Mouse (Mus musculus): ENCODE measurements around the gene Nt5m. TPM values are rescaled to one million over a fixed set of nuclear protein-coding genes. Genes with fewer than 3 reads are reported as not detected.
A peak's percentile ranks its signal among the peaks of the same experiment; 100 is the strongest.
"Not testable (repeated sequence)": the region's sequence is repeated elsewhere in the genome, so short reads cannot be mapped to it uniquely, and the experiment has no call there.

The Nt5m gene
- polyA plus RNA-seq, 1 experiment from 2014 or later = 47.6 TPM

DNA sequence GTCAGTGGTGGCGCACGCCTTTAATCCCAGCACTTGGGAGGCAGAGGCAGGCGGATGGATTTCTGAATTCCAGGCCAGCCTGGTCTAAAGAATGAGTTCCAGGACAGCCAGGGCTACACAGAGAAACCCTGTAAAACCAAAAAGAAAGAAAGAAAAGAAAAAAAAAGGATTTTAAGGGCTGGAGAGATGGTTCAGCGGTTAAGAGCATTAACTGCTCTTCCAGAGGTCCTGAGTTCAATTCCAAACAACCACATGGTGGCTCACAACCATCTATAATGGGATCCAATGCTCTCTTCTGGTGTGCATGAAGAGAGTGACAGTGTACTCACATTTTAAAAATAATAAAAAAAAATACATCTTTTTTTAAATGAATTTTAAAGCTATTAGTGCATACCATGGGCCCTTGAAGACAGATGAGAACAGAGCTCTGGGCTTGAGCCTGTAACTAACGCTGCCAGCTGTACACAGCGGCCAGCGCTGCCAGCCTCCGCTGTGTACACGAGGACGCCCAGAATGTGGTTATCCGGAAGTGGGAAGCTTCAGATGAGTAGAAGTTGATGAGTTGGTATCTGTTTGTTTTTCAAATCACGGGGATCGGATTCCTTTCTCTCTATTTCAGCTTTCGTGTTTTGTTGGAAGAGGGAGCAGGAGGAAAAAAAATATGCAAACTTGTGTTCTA is 28.6 kb upstream of the Nt5m start:
- WGBS = 60% methylated on average over 14 of the region's 14 CpGs
- ATAC-seq (ENCODE audit: low FRiP score, low read depth) = no peak
- peak overlapping the region; percentile 73 for H3K4me2 ChIP-seq (replicated peaks)

DNA sequence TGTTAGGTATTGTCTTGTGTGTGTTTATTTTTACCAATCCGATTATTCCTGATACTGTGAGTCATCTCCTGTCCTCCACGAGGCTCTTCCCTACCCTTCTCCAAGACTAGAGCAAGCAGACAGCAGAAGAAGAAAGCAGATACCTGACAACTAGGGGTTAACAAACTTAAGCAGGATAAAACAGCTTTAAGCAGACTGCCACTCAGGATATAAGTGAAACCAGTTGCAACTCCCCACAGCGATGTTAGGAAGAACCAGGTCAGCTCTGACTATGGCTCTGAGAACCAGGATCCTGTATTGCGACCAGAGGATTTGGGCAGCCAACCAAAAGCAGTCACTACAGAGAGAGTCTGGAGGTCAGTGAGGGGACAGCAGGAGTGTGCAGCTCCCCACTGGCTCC is 28.0 kb upstream of the Nt5m start:
- H3K4me1 ChIP-seq = peaks cover 14% of the 10 kb centered on the region
- H3K27ac ChIP-seq (replicated peaks) = no peak overlapping the region
- H3K9ac ChIP-seq (replicated peaks) = no peak overlapping the region
- no peak for ATAC-seq (ENCODE audit: low FRiP score, low read depth)
- H3K9me3 ChIP-seq = no peaks in the 10 kb centered on the region
- H3K36me3 ChIP-seq = peaks cover 20% of the 10 kb centered on the region
- H3K4me3 ChIP-seq = no peak overlapping the region
- no peaks in the 10 kb centered on the region for H3K27me3 ChIP-seq
- H3K4me2 ChIP-seq (replicated peaks) = no peak overlapping the region
- WGBS = 73% methylated on average over 4 of the region's 4 CpGs

More for the DNA sequence above, 28.6 kb upstream of the Nt5m start:
- Histone ChIP-seq H3K27ac (replicated peaks) (peak overlapping the region; percentile 98), H3K9ac (replicated peaks) (peak overlapping the region; percentile 81), H3K4me3 (peak overlapping the region; percentile 82), H3K36me3 (peaks cover 21% of the 10 kb centered on the region), H3K4me1 (peaks cover 14% of the 10 kb centered on the region), H3K27me3 (no peaks in the 10 kb centered on the region), H3K9me3 (no peaks in the 10 kb centered on the region)

DNA sequence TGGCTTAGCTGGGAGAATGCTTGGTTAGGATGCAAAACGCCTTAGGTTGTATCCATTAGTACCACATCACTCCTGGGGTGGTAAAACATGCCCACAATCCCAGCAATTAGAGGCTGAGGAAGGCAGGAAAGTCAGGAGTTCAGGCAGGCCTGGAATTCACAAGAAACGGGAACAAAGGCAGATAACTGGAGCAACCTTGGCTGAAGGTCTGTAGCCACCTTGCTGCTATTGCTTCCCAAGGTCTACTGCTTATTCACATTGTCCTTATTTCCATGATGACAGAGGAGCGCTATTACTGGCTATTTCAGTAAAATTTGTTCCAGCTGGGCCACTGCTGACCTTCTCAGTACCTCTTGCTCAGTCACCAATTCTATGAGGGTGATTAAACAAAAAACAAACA is 26.0 kb upstream of the Nt5m start:
- ATAC-seq (ENCODE audit: low FRiP score, low read depth) = no peak
- Histone ChIP-seq H3K9me3 (no peaks in the 10 kb centered on the region), H3K9ac (replicated peaks) (no peak overlapping the region), H3K27ac (replicated peaks) (no peak overlapping the region), H3K36me3 (peaks cover 26% of the 10 kb centered on the region), H3K4me3 (no peak overlapping the region), H3K27me3 (no peaks in the 10 kb centered on the region), H3K4me2 (replicated peaks) (no peak overlapping the region), H3K4me1 (peaks cover 14% of the 10 kb centered on the region)
- WGBS = 74% methylated on average over 3 of the region's 3 CpGs

GRCm38 (mm10) chr11:59814311-59814710 is 24.9 kb upstream of the Nt5m start:
- no peak overlapping the region for H3K4me3 ChIP-seq
- H3K9ac ChIP-seq (replicated peaks) = no peak overlapping the region
- no peak for ATAC-seq (ENCODE audit: low FRiP score, low read depth)
- H3K27me3 ChIP-seq = no peaks in the 10 kb centered on the region
- whole genome bisulfite sequencing = 90% methylated on average over 1 of the region's 1 CpGs
- no peaks in the 10 kb centered on the region for H3K9me3 ChIP-seq
- H3K4me1 ChIP-seq = 0 out of 2 replicates have a peak, but pooled peaks cover 4% of the 10 kb centered on the region
- H3K36me3 ChIP-seq = peaks cover 36% of the 10 kb centered on the region
- H3K4me2 ChIP-seq (replicated peaks) = no peak overlapping the region
- no peak overlapping the region for H3K27ac ChIP-seq (replicated peaks)

DNA sequence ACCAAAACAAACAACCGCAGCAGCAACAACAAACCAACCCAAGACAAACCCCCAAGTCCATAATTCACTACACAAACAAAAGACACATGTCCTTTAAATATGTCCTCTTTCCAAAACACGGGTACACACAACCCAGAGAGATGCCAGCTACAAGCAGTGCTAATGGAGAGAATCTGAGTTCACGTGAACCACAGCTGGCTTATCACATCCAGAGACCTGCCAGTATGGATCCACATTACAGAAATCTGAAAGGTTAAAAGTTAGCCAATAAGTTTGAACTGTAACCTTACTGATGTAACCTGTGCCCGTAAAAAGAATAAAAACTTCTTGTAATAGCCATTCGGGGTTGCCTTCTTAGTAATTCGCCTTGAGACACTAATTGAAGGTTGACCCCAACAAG is 24.3 kb upstream of the Nt5m start:
- Histone ChIP-seq H3K4me1 (0 out of 2 replicates have a peak, but pooled peaks cover 2% of the 10 kb centered on the region), H3K4me3 (no peak overlapping the region), H3K9me3 (no peaks in the 10 kb centered on the region), H3K36me3 (peaks cover 42% of the 10 kb centered on the region), H3K4me2 (replicated peaks) (no peak overlapping the region), H3K9ac (replicated peaks) (no peak overlapping the region), H3K27ac (replicated peaks) (no peak overlapping the region), H3K27me3 (no peaks in the 10 kb centered on the region)
- no peak for ATAC-seq (ENCODE audit: low FRiP score, low read depth)
- 94% methylated on average over 6 of the region's 6 CpGs for WGBS

DNA sequence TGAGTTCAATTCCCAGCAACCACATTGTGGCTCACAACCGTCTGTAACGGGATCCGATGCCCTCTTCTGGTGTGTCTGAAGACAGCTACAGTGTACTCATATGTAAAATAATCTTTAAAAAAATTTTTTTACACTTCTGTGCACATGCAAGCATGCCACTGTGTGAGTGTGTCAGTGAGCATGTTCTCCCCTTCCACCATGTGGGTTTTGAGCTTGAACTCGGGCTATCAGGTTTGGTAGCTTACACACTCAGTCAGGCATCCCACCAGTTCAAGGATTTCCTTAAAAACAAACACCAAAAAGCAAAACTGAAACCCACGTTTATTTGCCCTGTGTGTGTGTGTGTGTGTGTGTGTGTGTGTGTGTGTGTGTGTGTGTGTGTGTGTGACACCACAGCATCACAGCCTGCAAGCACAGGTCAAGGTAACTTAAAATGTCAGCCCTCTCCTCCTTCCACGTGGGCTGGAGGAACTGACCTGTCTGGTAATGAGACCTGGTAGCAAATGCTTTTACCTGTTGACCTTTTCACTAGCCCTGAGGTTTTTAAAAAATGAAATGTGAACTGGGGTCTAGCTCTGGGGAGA is 23.7 kb upstream of the Nt5m start:
- H3K4me1 ChIP-seq = 0 out of 2 replicates have a peak, but pooled peaks cover 2% of the 10 kb centered on the region
- no peak overlapping the region for H3K4me2 ChIP-seq (replicated peaks)
- WGBS = 83% methylated on average over 6 of the region's 6 CpGs
- no peak for ATAC-seq (ENCODE audit: low FRiP score, low read depth)
- no peak overlapping the region for H3K9ac ChIP-seq (replicated peaks)
- H3K36me3 ChIP-seq = peaks cover 48% of the 10 kb centered on the region
- H3K27me3 ChIP-seq = no peaks in the 10 kb centered on the region
- no peak overlapping the region for H3K27ac ChIP-seq (replicated peaks)
- H3K4me3 ChIP-seq = no peak overlapping the region
- H3K9me3 ChIP-seq = no peaks in the 10 kb centered on the region

DNA sequence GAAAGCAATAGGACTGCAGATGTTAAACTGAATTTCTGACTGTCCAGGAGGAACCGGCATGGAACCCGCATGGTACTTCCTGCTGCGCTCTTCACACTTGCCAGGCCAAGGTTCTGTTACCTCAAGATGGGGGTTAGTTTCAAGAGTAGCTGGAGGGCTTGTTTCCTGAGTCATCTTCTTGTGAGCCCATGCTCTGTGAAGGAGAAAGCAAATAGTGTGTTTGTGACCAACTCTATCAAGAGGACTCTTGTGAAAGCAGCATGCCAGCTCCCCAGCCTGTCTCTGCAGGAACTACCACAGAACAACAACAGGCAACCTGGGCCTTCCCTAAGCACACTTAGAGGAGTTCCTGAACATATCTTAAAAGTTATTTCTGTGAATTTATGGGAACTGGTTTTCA is 21.3 kb upstream of the Nt5m start:
- H3K4me1 ChIP-seq = no peaks in the 10 kb centered on the region
- H3K9ac ChIP-seq (replicated peaks) = no peak overlapping the region
- H3K4me3 ChIP-seq = no peak overlapping the region
- H3K36me3 ChIP-seq = peaks cover 70% of the 10 kb centered on the region
- no peaks in the 10 kb centered on the region for H3K9me3 ChIP-seq
- 92% methylated on average over 3 of the region's 3 CpGs for WGBS
- no peak overlapping the region for H3K27ac ChIP-seq (replicated peaks)
- H3K27me3 ChIP-seq = no peaks in the 10 kb centered on the region
- no peak for ATAC-seq (ENCODE audit: low FRiP score, low read depth)
- H3K4me2 ChIP-seq (replicated peaks) = no peak overlapping the region

DNA sequence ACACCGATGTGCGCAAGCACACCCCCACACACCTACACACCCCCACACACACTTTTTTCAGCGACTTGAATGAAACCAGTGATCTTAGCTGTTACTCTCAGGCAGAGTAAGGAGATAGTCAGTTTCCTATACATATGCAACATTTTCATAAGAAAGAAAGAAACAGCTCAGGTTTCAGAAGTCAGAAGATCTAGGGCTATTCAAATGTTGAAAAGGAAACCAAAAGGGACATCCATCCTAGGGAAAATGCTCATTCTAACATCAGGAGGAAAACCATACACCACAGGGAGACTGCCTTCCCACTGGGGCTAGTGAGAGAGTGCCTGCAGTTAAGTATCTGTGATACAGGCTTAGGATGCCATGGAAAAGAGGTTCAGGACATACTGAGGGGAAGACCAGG is 17.6 kb upstream of the Nt5m start:
- no peaks in the 10 kb centered on the region for H3K27me3 ChIP-seq
- WGBS = 92% methylated on average over 3 of the region's 3 CpGs
- H3K27ac ChIP-seq (replicated peaks) = no peak overlapping the region
- ATAC-seq (ENCODE audit: low FRiP score, low read depth) = no peak
- no peak overlapping the region for H3K9ac ChIP-seq (replicated peaks)
- no peaks in the 10 kb centered on the region for H3K4me1 ChIP-seq
- no peaks in the 10 kb centered on the region for H3K9me3 ChIP-seq
- H3K36me3 ChIP-seq = peaks cover 98% of the 10 kb centered on the region
- no peak overlapping the region for H3K4me2 ChIP-seq (replicated peaks)
- H3K4me3 ChIP-seq = no peak overlapping the region

GRCm38 (mm10) chr11:59837789-59838188 is 1.5 kb upstream of the Nt5m start:
- not testable (repeated sequence) for H3K9ac ChIP-seq (replicated peaks); H3K9me3 ChIP-seq; ATAC-seq (ENCODE audit: low FRiP score, low read depth); H3K4me2 ChIP-seq (replicated peaks); H3K27me3 ChIP-seq; H3K27ac ChIP-seq (replicated peaks)
- Histone ChIP-seq H3K4me1 (peaks cover 16% of the 10 kb centered on the region), H3K4me3 (peak overlapping the region; percentile 72; the same call in 1 of the 2 replicates), H3K36me3 (peaks cover 36% of the 10 kb centered on the region)
- no CpG with 5 or more reads among the region's 1 CpGs for WGBS

- Histone ChIP-seq H3K27me3 (no peaks in the 10 kb centered on the region), H3K27ac (replicated peaks) (no peak overlapping the region), H3K4me2 (replicated peaks) (peak overlapping the region; percentile 71), H3K4me1 (peaks cover 16% of the 10 kb centered on the region), H3K9ac (replicated peaks) (peak overlapping the region; percentile 75), H3K4me3 (peak overlapping the region; percentile 72), H3K9me3 (no peaks in the 10 kb centered on the region), H3K36me3 (peaks cover 30% of the 10 kb centered on the region)
- WGBS = 66% methylated on average over 4 of the region's 4 CpGs
- ATAC-seq (ENCODE audit: low FRiP score, low read depth) = no peak
These were observed 821 bp upstream of the Nt5m start for GRCm38 (mm10) chr11:59838426-59838825.

DNA sequence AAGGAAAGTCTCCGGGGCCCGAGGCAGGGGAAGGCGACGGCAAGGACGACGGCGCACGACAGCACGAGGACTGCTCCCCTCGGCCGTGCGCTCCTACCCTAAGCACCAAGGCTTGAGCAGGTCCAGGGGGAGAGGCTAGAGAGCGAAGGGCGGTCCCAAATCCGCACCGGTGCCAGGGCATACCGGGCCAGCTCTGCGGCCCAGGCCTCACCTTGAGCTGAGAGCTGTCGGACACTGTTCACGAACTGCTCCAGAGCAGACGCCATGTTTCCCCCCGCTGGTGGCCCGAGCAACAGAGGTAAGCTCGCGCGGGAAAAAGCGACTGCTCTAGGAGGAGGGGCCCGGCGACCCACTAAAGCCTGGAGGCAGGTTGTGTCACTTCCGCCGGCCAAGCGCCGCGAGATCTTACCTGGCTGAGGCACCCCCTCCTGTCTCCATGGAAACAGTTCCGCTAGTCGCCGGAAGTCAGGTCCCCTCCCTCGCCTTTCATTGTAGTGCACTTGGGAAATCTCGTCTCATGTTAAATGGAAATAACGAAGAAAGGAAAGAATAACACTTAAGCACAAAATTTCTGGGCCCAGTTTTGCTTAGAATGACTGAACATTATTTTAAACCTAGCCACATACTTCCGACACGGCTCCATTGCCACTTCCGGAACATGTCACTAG is 346 bp downstream of the Nt5m start, which contains the start of gene Cops3:
TSS of gene Cops3 (minus strand) at position 380 of the 668 bp plus-strand sequence.
- Histone ChIP-seq H3K4me1 (peaks cover 16% of the 10 kb centered on the region), H3K4me3 (peak within 1 kb of the TSS; percentile 72), H3K4me2 (replicated peaks) (peak within 1 kb of the TSS; percentile 71), H3K36me3 (peaks cover 21% of the 10 kb centered on the region), H3K9ac (replicated peaks) (peak within 1 kb of the TSS; percentile 75), H3K9me3 (no peaks in the 10 kb centered on the region), H3K27me3 (no peaks in the 10 kb centered on the region), H3K27ac (replicated peaks) (peak within 1 kb of the TSS; percentile 92)
- 1% methylated on average over 43 of the region's 43 CpGs for WGBS
- peak; percentile 96 for ATAC-seq (ENCODE audit: low FRiP score, low read depth)

DNA sequence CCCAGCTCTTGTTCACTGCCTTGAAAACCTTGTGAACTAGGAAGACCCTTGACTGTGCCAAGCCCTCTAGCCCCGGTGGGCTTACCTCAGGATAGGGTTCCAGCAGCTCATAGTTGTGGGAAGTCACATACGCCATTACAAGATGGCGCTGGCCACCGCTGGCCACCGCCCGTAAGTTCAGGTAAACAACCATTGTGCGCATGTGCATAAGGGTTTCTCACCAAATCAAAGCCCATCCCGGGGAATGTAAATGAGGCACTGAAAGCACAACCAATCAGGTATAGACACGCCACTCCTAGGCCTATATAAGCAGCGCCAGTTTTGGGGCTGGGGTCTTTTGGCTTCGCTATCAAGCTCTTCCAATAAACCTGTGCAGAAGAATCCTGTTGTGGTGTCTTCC is 7.1 kb downstream of the Nt5m start:
- 96% methylated on average over 11 of the region's 11 CpGs for WGBS
- ATAC-seq (ENCODE audit: low FRiP score, low read depth) = no peak

More for the DNA sequence above, 7.1 kb downstream of the Nt5m start:
- peaks cover 13% of the 10 kb centered on the region for H3K4me1 ChIP-seq
- no peak overlapping the region for H3K27ac ChIP-seq (replicated peaks)
- H3K4me3 ChIP-seq = no peak overlapping the region
- H3K9ac ChIP-seq (replicated peaks) = no peak overlapping the region
- no peaks in the 10 kb centered on the region for H3K9me3 ChIP-seq
- no peak overlapping the region for H3K4me2 ChIP-seq (replicated peaks)
- no peaks in the 10 kb centered on the region for H3K36me3 ChIP-seq
- no peaks in the 10 kb centered on the region for H3K27me3 ChIP-seq

All from midbrain, embryonic 12.5 days (tissue).